Mouse (Mus musculus): ENCODE data around the gene Uqcrc2. TPM values are rescaled to one million over a fixed set of nuclear protein-coding genes. Genes with fewer than 3 reads are reported as not detected.

Uqcrc2 gene
- polyA plus RNA-seq (2015; fragmentation: Nextera tagmentation; extraction: Ambion mirVana), result 150 and 169 TPM in 2 replicates

GRCm38 (mm10) chr7:120634711-120635361 lies at the start of gene Uqcrc2:
TSS of gene Uqcrc2 (plus strand) at chr7:120635176.
- H3K27me3 ChIP-seq, result no peaks in the 10 kb centered on the region
- ATAC-seq (ENCODE audit: low read depth), result peak; percentile 99
- peak within 1 kb of the TSS; percentile 96 for H3K9ac ChIP-seq
- H3K9me3 ChIP-seq (replicated peaks), result no peaks in the 10 kb centered on the region
- peaks cover 23% of the 10 kb centered on the region for H3K36me3 ChIP-seq
- H3K4me2 ChIP-seq, result peak within 1 kb of the TSS; percentile 74
- under 1% methylated on average over 45 of the region's 45 CpGs for WGBS (ENCODE audit: insufficient replicate concordance)
- peak; percentile 89 for DNase-seq
- peak within 1 kb of the TSS; percentile 98 for H3K4me3 ChIP-seq (replicated peaks)
- peaks cover 20% of the 10 kb centered on the region for H3K4me1 ChIP-seq (replicated peaks)
- peak within 1 kb of the TSS; percentile 87 for H3K27ac ChIP-seq

DNA sequence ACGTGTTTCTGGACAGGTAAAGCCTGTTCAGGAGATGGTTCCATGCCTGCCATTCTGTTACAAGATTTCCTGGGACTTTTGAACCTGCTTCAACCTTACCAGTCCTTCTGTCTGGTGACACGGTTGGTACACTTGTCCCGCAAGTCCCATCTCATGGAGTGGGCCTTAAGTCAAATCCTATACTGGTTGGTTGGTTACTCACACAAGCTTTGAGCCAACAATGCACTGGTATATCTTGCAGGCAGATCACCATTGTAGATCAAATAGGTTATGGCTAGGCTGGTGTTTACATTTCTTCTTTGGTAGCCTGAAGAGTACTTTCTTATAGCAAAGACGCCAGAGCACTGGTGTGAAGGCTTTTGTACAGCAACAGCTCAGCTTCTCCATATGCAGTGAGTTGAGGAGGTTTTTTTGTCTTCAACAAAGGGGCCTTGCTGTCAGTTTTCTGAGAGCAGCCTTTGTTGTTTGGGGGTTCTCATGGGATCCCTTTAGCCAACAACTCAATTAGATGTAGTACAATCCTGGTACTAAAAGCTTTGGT lies 37.7 kb upstream of the Uqcrc2 start:
- ATAC-seq (ENCODE audit: low read depth), result no peak
- no peaks in the 10 kb centered on the region for H3K9me3 ChIP-seq (replicated peaks)
- WGBS (ENCODE audit: insufficient replicate concordance), result 71% methylated on average over 4 of the region's 4 CpGs

DNA sequence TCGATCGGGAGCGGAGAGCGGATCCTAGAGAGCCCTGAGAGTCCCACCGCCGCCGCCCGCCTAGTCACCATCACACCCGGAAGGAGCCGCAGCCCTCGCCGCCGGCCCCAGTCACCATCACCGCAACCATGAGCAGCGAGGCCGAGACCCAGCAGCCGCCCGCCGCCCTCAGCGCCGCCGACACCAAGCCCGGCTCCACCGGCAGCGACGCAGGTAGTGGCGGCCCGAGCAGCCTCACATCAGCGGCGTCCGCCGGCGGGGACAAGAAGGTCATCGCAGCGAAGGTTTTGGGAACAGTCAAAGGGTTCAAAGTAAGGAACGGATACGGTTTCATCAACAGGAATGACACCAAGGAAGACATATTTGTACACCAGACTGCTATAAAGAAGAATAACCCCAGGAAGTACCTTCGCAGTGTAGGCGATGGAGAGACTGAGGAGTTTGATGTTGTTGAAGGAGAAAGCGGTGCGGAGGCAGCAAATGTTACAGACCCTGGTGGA lies 37.2 kb upstream of the Uqcrc2 start:
- Histone ChIP-seq H3K36me3 (no peaks in the 10 kb centered on the region), H3K27ac (no peak overlapping the region), H3K9me3 (replicated peaks) (no peaks in the 10 kb centered on the region), H3K27me3 (peaks cover 30% of the 10 kb centered on the region), H3K9ac (no peak overlapping the region), H3K4me1 (replicated peaks) (no peaks in the 10 kb centered on the region), H3K4me2 (peak overlapping the region; percentile 44), H3K4me3 (replicated peaks) (peak overlapping the region; percentile 35)
- ATAC-seq (ENCODE audit: low read depth), result no peak
- DNase-seq, result no peak
- WGBS (ENCODE audit: insufficient replicate concordance), result 9% methylated on average over 41 of the region's 41 CpGs

More for the DNA sequence above, 37.7 kb upstream of the Uqcrc2 start:
- Histone ChIP-seq H3K36me3 (no peaks in the 10 kb centered on the region), H3K4me2 (peak overlapping the region; percentile 44), H3K4me1 (replicated peaks) (no peaks in the 10 kb centered on the region), H3K4me3 (replicated peaks) (peak overlapping the region; percentile 35), H3K9ac (no peak overlapping the region), H3K27me3 (peaks cover 30% of the 10 kb centered on the region), H3K27ac (no peak overlapping the region)
- no peak for DNase-seq

DNA sequence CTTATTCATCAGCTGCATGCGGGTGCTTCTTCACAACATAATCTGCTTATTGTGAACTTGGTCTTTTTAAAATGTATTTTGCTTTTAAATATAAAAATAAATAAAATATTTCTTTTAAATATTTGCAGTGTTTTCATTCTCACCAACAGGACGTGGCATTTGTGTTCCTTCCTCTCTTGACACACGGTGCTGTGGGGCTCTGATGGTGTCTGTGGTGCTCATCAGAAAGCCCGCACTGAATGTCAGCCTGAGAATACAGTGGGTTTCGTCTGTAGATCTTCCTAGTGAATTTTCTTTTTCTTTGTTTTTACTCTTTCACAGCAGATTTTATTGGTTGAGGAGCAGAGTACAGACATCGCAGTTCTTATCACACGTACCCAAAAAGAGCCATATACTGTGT lies 36.6 kb upstream of the Uqcrc2 start:
- H3K27me3 ChIP-seq, result peaks cover 30% of the 10 kb centered on the region
- no peaks in the 10 kb centered on the region for H3K36me3 ChIP-seq
- 52% methylated on average over 7 of the region's 7 CpGs for WGBS (ENCODE audit: insufficient replicate concordance)
- H3K4me1 ChIP-seq (replicated peaks), result no peaks in the 10 kb centered on the region
- ATAC-seq (ENCODE audit: low read depth) (no peak), DNase-seq (no peak)
- no peak overlapping the region for H3K27ac ChIP-seq
- no peak overlapping the region for H3K9ac ChIP-seq
- H3K9me3 ChIP-seq (replicated peaks), result no peaks in the 10 kb centered on the region
- no peak overlapping the region for H3K4me3 ChIP-seq (replicated peaks)
- H3K4me2 ChIP-seq, result no peak overlapping the region

DNA sequence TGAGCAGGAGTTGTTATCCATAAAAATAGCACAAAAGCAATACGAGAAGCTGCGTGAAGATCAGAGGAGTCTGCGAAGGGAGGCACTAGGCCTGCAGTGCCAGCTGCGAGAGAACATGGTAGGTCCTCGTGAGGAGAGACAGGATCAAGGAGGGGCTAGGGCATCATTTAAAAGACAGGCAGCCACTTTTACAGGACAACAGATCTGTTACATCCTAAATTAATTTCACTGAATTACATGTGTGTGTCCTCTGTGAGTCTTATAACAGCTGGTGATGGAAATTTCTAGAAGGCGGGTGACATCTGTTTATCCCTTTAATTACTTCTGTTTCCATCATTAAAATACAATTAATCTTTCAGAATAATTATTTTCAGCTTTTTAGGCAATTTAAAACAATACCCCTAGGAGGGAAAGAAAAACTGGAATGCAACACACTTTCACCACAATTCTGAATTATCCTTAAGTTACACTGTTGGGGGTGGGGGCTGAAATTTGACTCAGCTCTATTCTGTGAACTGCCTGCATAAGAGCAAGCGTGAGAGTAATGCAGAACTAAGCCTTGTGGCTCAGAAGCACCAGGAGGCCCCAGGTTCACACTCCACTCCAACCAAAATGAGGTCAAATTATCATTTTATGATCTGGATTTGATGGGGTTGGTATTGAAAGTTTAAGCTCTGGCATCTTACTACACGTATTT lies 14.8 kb upstream of the Uqcrc2 start:
- ATAC-seq (ENCODE audit: low read depth) (no peak), DNase-seq (no peak)
- Histone ChIP-seq H3K36me3 (no peaks in the 10 kb centered on the region), H3K4me1 (replicated peaks) (no peaks in the 10 kb centered on the region), H3K9me3 (replicated peaks) (no peaks in the 10 kb centered on the region), H3K27ac (no peak overlapping the region), H3K9ac (no peak overlapping the region), H3K4me2 (no peak overlapping the region), H3K27me3 (no peaks in the 10 kb centered on the region), H3K4me3 (replicated peaks) (no peak overlapping the region)
- 65% methylated on average over 8 of the region's 8 CpGs for WGBS (ENCODE audit: insufficient replicate concordance)

- WGBS (ENCODE audit: insufficient replicate concordance), result 71% methylated on average over 9 of the region's 9 CpGs
- no peak for DNase-seq
- no peak for ATAC-seq (ENCODE audit: low read depth)
These were observed 14.1 kb upstream of the Uqcrc2 start for GRCm38 (mm10) chr7:120620841-120621240.

DNA sequence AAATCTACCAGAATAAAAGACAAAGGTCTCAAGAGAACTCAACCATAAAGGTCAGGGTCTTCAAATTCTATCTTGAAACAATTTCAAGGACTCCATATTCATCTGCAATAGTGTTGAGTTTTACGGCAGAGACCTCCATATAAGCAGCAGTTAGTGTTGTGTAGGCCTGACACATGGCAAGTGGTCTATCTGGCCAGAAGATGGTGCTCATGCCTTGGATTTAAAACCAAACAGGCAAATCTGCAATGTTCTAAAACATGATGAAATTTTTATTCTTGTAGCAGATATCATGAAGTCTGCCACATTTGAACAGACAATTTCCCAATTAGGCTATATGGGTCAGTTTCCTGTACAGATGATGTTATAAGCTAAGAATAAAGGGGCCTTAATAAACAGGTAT lies 2.5 kb upstream of the Uqcrc2 start:
- no peak overlapping the region for H3K4me2 ChIP-seq
- H3K27ac ChIP-seq, result no peak overlapping the region
- H3K4me3 ChIP-seq (replicated peaks), result no peak overlapping the region
- H3K36me3 ChIP-seq, result peaks cover 4% of the 10 kb centered on the region; the same call in 1 of the 2 replicates
- no peak for DNase-seq
- peaks cover 20% of the 10 kb centered on the region for H3K4me1 ChIP-seq (replicated peaks)
- no peak for ATAC-seq (ENCODE audit: low read depth)
- H3K9ac ChIP-seq, result no peak overlapping the region
- no peaks in the 10 kb centered on the region for H3K27me3 ChIP-seq
- WGBS (ENCODE audit: insufficient replicate concordance), result 65% methylated on average over 1 of the region's 1 CpGs
- no peaks in the 10 kb centered on the region for H3K9me3 ChIP-seq (replicated peaks)

More at GRCm38 (mm10) chr7:120620841-120621240, 14.1 kb upstream of the Uqcrc2 start:
- Histone ChIP-seq H3K9ac (no peak overlapping the region), H3K4me1 (replicated peaks) (no peaks in the 10 kb centered on the region), H3K4me3 (replicated peaks) (no peak overlapping the region), H3K36me3 (no peaks in the 10 kb centered on the region), H3K27ac (no peak overlapping the region), H3K9me3 (replicated peaks) (no peaks in the 10 kb centered on the region), H3K4me2 (no peak overlapping the region), H3K27me3 (no peaks in the 10 kb centered on the region)

GRCm38 (mm10) chr7:120634301-120634700 lies 675 bp upstream of the Uqcrc2 start:
- H3K9ac ChIP-seq, result peak overlapping the region; percentile 96
- H3K27me3 ChIP-seq, result no peaks in the 10 kb centered on the region
- H3K9me3 ChIP-seq (replicated peaks), result no peaks in the 10 kb centered on the region
- DNase-seq, result peak; percentile 11
- H3K4me2 ChIP-seq, result peak overlapping the region; percentile 74
- peak overlapping the region; percentile 98 for H3K4me3 ChIP-seq (replicated peaks)
- H3K27ac ChIP-seq, result peak overlapping the region; percentile 87
- peaks cover 20% of the 10 kb centered on the region for H3K4me1 ChIP-seq (replicated peaks)
- H3K36me3 ChIP-seq, result peaks cover 18% of the 10 kb centered on the region
- 13% methylated on average over 9 of the region's 9 CpGs for WGBS (ENCODE audit: insufficient replicate concordance)
- no peak for ATAC-seq (ENCODE audit: low read depth)

DNA sequence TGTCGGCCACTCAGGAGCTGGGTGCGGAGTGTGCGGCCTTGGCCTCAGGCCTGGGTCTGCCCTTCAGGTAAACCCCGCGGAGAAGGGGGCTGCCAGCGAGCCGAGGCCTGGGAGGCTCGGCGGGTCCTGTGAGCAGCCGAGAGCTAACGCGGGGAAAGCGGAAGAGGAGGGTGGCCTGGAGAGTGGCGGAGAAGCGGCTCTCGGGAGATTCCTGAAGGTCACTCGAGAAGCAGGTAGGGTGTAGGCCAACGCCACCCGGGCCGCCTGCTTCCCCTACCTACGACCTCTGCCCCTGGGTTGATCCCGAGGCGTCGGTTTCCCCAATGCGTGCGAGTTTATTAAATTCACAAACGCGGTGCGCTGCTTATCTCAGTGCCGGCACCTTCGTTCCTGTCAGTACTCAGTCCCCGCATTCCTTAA lies 396 bp downstream of the Uqcrc2 start:
- Histone ChIP-seq H3K27ac (peak overlapping the region; percentile 87), H3K27me3 (no peaks in the 10 kb centered on the region), H3K4me1 (replicated peaks) (peaks cover 20% of the 10 kb centered on the region), H3K4me3 (replicated peaks) (peak overlapping the region; percentile 98), H3K4me2 (peak overlapping the region; percentile 74), H3K9ac (peak overlapping the region; percentile 96), H3K9me3 (replicated peaks) (no peaks in the 10 kb centered on the region), H3K36me3 (peaks cover 29% of the 10 kb centered on the region)
- ATAC-seq (ENCODE audit: low read depth) (peak; percentile 77), DNase-seq (no peak)
- WGBS (ENCODE audit: insufficient replicate concordance), result under 1% methylated on average over 32 of the region's 32 CpGs

GRCm38 (mm10) chr7:120635821-120636220 lies 845 bp downstream of the Uqcrc2 start:
- 1% methylated on average over 11 of the region's 11 CpGs for WGBS (ENCODE audit: insufficient replicate concordance)

DNA sequence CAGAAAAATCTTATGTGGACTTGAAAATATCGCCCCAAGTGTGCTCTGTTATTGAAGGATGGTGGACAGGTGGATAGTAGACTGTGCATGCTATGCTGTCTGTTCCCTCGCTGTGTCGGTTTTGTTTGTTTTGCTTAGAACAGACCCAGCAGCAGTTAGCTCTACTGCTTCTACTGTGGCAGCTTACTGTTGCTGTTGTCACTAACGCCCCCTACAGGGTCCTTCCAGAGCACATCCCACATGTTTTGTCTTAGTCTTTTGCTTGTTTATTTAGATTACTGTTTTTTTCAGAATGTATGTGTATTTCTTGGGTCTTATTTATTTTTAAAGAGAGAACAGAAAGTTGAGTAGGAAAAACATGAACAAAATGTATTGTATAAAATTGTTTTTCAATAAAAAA lies 8.2 kb downstream of the Uqcrc2 start:
- no peak for ATAC-seq (ENCODE audit: low read depth)
- 68% methylated on average over 4 of the region's 4 CpGs for WGBS (ENCODE audit: insufficient replicate concordance)

More at GRCm38 (mm10) chr7:120635821-120636220, 845 bp downstream of the Uqcrc2 start:
- no peaks in the 10 kb centered on the region for H3K9me3 ChIP-seq (replicated peaks)
- ATAC-seq (ENCODE audit: low read depth) (no peak; the same call in 1 of the 2 replicates), DNase-seq (peak; percentile 23)
- peak overlapping the region; percentile 74 for H3K4me2 ChIP-seq
- peak overlapping the region; percentile 87; the same call in 1 of the 2 replicates for H3K27ac ChIP-seq
- H3K4me3 ChIP-seq (replicated peaks), result peak overlapping the region; percentile 98
- H3K9ac ChIP-seq, result peak overlapping the region; percentile 96
- H3K27me3 ChIP-seq, result no peaks in the 10 kb centered on the region
- peaks cover 20% of the 10 kb centered on the region for H3K4me1 ChIP-seq (replicated peaks)
- H3K36me3 ChIP-seq, result peaks cover 33% of the 10 kb centered on the region

More for the DNA sequence above, 8.2 kb downstream of the Uqcrc2 start:
- H3K4me3 ChIP-seq (replicated peaks), result no peak overlapping the region
- no peak overlapping the region for H3K4me2 ChIP-seq
- no peaks in the 10 kb centered on the region for H3K9me3 ChIP-seq (replicated peaks)
- DNase-seq, result no peak
- no peaks in the 10 kb centered on the region for H3K27me3 ChIP-seq
- H3K27ac ChIP-seq, result no peak overlapping the region
- no peaks in the 10 kb centered on the region for H3K4me1 ChIP-seq (replicated peaks)
- H3K36me3 ChIP-seq, result peaks cover 78% of the 10 kb centered on the region
- no peak overlapping the region for H3K9ac ChIP-seq
